Mouse (Mus musculus) spleen, adult 10 weeks (tissue): Measurements from ENCODE around the gene Cep295. TPM values are rescaled to one million over a fixed set of nuclear protein-coding genes. Genes with fewer than 3 reads are reported as not detected.

Experiments
- polyA plus RNA-seq: library from polyadenylated mRNA; stranded (reverse); fragments of 350-450 nt; fragmentation: Illumina TruSeq; extraction: RNeasy Lipid Tissue Mini Kit (QIAGEN cat#74804); gene quantifications from one replicate; pipeline ENCODE4 v1.2.3, GENCODE M21; 2015; ENCODE audit warnings: low replicate concordance; ENCODE audit not compliant: insufficient read depth

Cep295 gene
- polyA plus RNA-seq = 50.5 TPM

GRCm38 (mm10) chr9:15357484-15358275 is at the start of gene Cep295:
Cep295 (minus strand) TSS chr9:15357788.

GRCm38 (mm10) chr9:15306398-15307119 is 51.0 kb downstream of the Cep295 start, which contains the start of gene 4931406C07Rik:
4931406C07Rik (minus strand) TSS chr9:15306448.

GRCm38 (mm10) chr9:15305503-15306397 is 51.8 kb downstream of the Cep295 start, which contains the start of gene Taf1d:
Taf1d (plus strand) TSS chr9:15306214.

GRCm38 (mm10) chr9:15279649-15280490 is 77.7 kb downstream of the Cep295 start, which contains the start of gene Med17:
Med17 (minus strand) TSS chr9:15279931.

Other genes starting within 250 kb of the Cep295 start
- not detected for gene Hephl1, start 245.7 kb downstream of the Cep295 start, polyA plus RNA-seq
- 0.52 TPM for gene Vstm5, start 118.7 kb downstream of the Cep295 start, polyA plus RNA-seq
- gene Med17, start 77.9 kb downstream of the Cep295 start, polyA plus RNA-seq = 49.4 TPM
- 147 TPM for gene Taf1d, start 51.6 kb downstream of the Cep295 start, polyA plus RNA-seq
- gene 4931406C07Rik, start 51.3 kb downstream of the Cep295 start, polyA plus RNA-seq = 29.1 TPM
- 9.4 TPM for gene Smco4, start 135.6 kb upstream of the Cep295 start, polyA plus RNA-seq